Mouse (Mus musculus): ENCODE results near the gene Papss2.

DNA sequence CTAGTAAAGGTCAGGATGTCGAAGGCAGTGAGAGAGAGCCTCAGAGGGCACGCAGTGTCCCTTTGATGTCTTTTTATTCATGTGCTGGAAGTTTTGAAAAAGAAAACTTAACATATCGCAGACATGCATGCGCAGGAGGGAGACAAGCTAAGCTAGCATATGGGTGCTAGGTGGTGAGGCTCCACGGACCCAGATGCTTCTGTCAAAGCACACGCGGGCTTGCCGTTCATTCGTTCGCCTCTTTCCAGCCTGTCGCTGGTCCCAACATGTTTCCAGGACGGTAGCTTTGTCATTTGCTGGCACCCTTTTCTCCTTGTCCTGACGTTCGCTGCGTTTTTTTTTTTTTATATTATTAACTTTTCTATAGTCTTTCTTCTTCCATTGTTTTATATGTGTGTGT lies 47.4 kb upstream of the Papss2 start:
- TF ChIP-seq CTCF (conservative IDR thresholded peaks at IDR 0.05; ENCODE audit: insufficient read depth, insufficient read length, low read depth, low read length) = no peak
- no peak for TF ChIP-seq POLR2A (IDR thresholded peaks at IDR 0.05; ENCODE audit: low read depth, low read length)
